Mouse (Mus musculus): ENCODE measurements at regions not wholly inside any gene's neighbourhood (a gene's known extent, or its start where the extent isn't known, plus 50 kb on each side); places are given as distances from the start of the nearest gene placed in this dataset.
A peak's percentile ranks its signal among the peaks of the same experiment; 100 is the strongest.

- no peak for DNase-seq (ENCODE audit: low spot score)
These were observed 51.3 kb upstream of the Mrtfb start for GRCm38 (mm10) chr16:13204948-13205470.

- peak; percentile 69 for DNase-seq (ENCODE audit: low spot score)
These were observed 50.4 kb upstream of the Mrtfb start for GRCm38 (mm10) chr16:13205855-13206254.
